ENCODE assay signal across 17 mouse cellular contexts in genomic region chr5:131024506-131024905, GRCm38 (mm10).
A peak's percentile ranks its signal among the peaks of the same experiment; 100 is the strongest.
DNase-seq lines count a peak whose midpoint lies in the region; ATAC-seq lines count a peak whose summit lies in the region.
"Had no signal": no experiment of that assay in that cellular context is flagged by ENCODE, and none has a peak within 500 bp of the region (broad histone marks: within the 10 kb centered on the region; RNA-seq: fewer than 3 reads in every experiment).

No protein-coding gene starts in this region.

- H3K9ac ChIP-seq in intestine, embryonic 15.5 days, result no peak overlapping the region
- H3K9ac ChIP-seq: kidney, embryonic 15.5 days; liver, embryonic 14.5 days had no signal

- no peak overlapping the region for H3K27ac ChIP-seq in intestine, embryonic 15.5 days
- H3K27ac ChIP-seq: forebrain, embryonic 10.5 days; hindbrain, embryonic 10.5 days; kidney, embryonic 15.5 days; liver, embryonic 14.5 days; stomach, postnatal 0 days had no signal

- DNase-seq in frontal cortex, postnatal 36 days (ENCODE audit: low spot score in 2 of 2), result peak; percentile 16 to 26
- DNase-seq in frontal cortex, postnatal 25 days (ENCODE audit: low spot score in 2 of 2), result no peak
- DNase-seq in left cerebral cortex, postnatal 14 days (ENCODE audit: low spot score in 2 of 2), result peak; percentile 16 to 45
- DNase-seq in left cerebral cortex, adult 8-10 months (ENCODE audit: low spot score in 2 of 2), result no peak
- peak; percentile 48 for DNase-seq in gastrocnemius, postnatal 25 days
- peak; percentile 73 for DNase-seq in layer of hippocampus, adult 9-11 months
- DNase-seq: cerebellum, postnatal 14 days; lung, postnatal 14 days; retina, postnatal 1 day; thymus, postnatal 25 days had no signal

- H3K27me3 ChIP-seq in intestine, embryonic 15.5 days (replicated peaks), result no peaks in the 10 kb centered on the region
- H3K27me3 ChIP-seq: kidney, embryonic 15.5 days had no signal

- intact Hi-C loops in left cerebral cortex, postnatal 14 days (cut with DNase I), result no loop called here

- no peak overlapping the region for H3K4me2 ChIP-seq in intestine, embryonic 15.5 days (replicated peaks)
- H3K4me2 ChIP-seq: kidney, embryonic 15.5 days had no signal

- H3K9me3 ChIP-seq in intestine, embryonic 15.5 days, result no peaks in the 10 kb centered on the region
- H3K9me3 ChIP-seq: forebrain, embryonic 10.5 days; hindbrain, embryonic 10.5 days; kidney, embryonic 15.5 days had no signal

- WGBS in intestine, embryonic 15.5 days, result 89% methylated on average over 3 of the region's 3 CpGs

- no peaks in the 10 kb centered on the region for H3K36me3 ChIP-seq in intestine, embryonic 15.5 days
- H3K36me3 ChIP-seq: forebrain, embryonic 10.5 days; hindbrain, embryonic 10.5 days; kidney, embryonic 15.5 days had no signal

- ATAC-seq in intestine, embryonic 15.5 days, result no peak
- no peak for ATAC-seq in erythroid progenitor cell, adult 5-6 weeks (replicated peaks; ENCODE audit: low FRiP score, poor library complexity, severe bottlenecking)

- no peaks in the 10 kb centered on the region for H3K4me1 ChIP-seq in intestine, embryonic 15.5 days (replicated peaks)
- H3K4me1 ChIP-seq: kidney, embryonic 15.5 days had no signal

- H3K4me3 ChIP-seq in intestine, embryonic 15.5 days (replicated peaks), result no peak overlapping the region
- H3K4me3 ChIP-seq: forebrain, embryonic 10.5 days; hindbrain, embryonic 10.5 days; kidney, embryonic 15.5 days had no signal

Comparison
In these comparisons a context has a peak if more than half of its experiments do, and no peak if none do; other contexts are left out.
1. DNase-seq: peak in frontal cortex, postnatal 36 days (2 of 2), left cerebral cortex, postnatal 14 days (2 of 2), gastrocnemius, postnatal 25 days (single experiment) and layer of hippocampus, adult 9-11 months (single experiment); none in frontal cortex, postnatal 25 days (0 of 2) and left cerebral cortex, adult 8-10 months (0 of 2).